Mouse (Mus musculus): Measurements from ENCODE around the gene Bach2. TPM values are rescaled to one million over a fixed set of nuclear protein-coding genes. Genes with fewer than 3 reads are reported as not detected.

Gene Bach2
- polyA plus RNA-seq, 1 experiment: 57.6 TPM

DNA sequence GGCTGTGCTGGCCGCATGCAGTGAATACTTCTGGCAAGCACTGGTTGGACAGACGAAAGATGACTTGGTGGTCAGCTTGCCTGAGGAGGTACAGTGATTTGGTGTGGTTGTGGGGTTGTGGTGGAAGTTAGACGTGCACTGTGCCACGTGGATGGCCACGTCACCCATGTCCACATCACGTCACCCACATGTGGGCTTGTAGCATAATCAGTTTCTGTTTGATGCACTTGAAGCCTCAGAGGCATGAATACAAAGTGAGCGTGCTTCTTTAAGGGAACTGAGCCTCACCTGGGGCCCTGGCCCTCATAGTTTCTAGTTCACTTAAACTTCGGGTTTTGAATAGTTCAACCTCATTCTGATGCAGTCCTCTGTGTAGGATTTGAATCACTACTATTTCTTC, 263.2 kb downstream of the Bach2 start:
- WGBS: 86% methylated on average over 8 of the region's 8 CpGs
- Histone ChIP-seq H3K27ac (ENCODE audit: control insufficient read depth, insufficient read depth, low read depth, low read length, poor library complexity) (no peak overlapping the region), H3K4me3 (replicated peaks; ENCODE audit: control insufficient read depth, low read depth, low read length) (no peak overlapping the region), H3K4me1 (ENCODE audit: control insufficient read depth, insufficient read depth, low read length) (no peaks in the 10 kb centered on the region)
- TF ChIP-seq POLR2A (IDR thresholded peaks at IDR 0.05; ENCODE audit: borderline replicate concordance, control insufficient read depth, low read depth, low read length): no peak

- Histone ChIP-seq H3K27ac (ENCODE audit: control insufficient read depth, insufficient read depth, low read depth, low read length, poor library complexity) (no peak overlapping the region), H3K4me1 (ENCODE audit: control insufficient read depth, insufficient read depth, low read length) (no peaks in the 10 kb centered on the region), H3K4me3 (replicated peaks; ENCODE audit: control insufficient read depth, low read depth, low read length) (no peak overlapping the region)
- TF ChIP-seq CTCF (IDR thresholded peaks at IDR 0.05; ENCODE audit: control insufficient read depth, insufficient read depth, low read length) (no peak), POLR2A (IDR thresholded peaks at IDR 0.05; ENCODE audit: borderline replicate concordance, control insufficient read depth, low read depth, low read length) (no peak)
- 77% methylated on average over 4 of the region's 4 CpGs for WGBS
These were observed 263.6 kb downstream of the Bach2 start for GRCm38 (mm10) chr4:32502181-32502580.

DNA sequence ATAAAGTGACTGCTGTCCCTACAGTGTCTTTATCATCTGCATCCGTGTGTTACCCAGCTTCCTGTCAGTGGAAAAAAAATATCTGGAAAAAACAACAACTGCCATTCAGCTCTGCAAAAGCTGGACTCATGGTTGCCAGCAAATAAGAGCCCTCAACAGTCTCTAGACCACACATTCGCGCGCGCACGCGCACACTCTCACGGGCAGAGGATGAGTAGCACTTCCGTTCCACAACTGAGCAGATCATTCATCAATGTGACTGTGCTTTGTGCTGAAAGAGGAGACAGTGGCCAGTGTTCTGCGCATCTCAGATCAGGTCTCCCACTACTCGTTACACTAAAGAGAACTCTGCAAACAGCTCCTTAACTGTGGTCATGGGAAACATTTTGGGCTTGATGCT, 265.6 kb downstream of the Bach2 start:
- no peak overlapping the region for H3K27ac ChIP-seq (ENCODE audit: control insufficient read depth, insufficient read depth, low read depth, low read length, poor library complexity)
- no peak overlapping the region for H3K4me3 ChIP-seq (replicated peaks; ENCODE audit: control insufficient read depth, low read depth, low read length)
- WGBS: 79% methylated on average over 11 of the region's 11 CpGs
- H3K4me1 ChIP-seq (ENCODE audit: control insufficient read depth, insufficient read depth, low read length): no peaks in the 10 kb centered on the region
- no peak for TF ChIP-seq POLR2A (IDR thresholded peaks at IDR 0.05; ENCODE audit: borderline replicate concordance, control insufficient read depth, low read depth, low read length)
- no peak for TF ChIP-seq CTCF (IDR thresholded peaks at IDR 0.05; ENCODE audit: control insufficient read depth, insufficient read depth, low read length)

DNA sequence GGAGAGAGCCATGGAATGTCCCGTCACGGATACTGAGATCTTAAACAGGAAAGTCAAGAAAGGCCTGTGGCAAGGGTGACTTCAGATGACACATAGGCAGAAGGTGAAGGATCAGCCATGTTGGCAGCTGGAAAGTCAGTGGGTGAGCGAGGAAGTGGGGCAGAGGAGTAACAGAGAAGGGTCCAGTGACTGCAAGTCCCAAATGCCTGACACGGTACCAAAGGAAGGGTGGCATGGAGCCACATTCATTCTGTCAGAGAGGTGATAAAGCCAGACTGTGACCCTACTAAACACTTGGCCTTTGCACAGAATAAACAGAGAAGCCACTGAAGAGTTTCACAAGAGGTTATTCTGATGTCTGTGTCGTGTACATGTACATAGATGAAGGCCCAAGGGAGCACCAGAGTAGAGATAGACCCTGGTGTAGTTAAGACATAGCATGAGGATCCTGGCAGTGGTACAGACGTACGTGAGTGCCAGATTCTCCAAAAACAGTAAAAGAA, 267.8 kb downstream of the Bach2 start:
- TF ChIP-seq CTCF (IDR thresholded peaks at IDR 0.05; ENCODE audit: control insufficient read depth, insufficient read depth, low read length) (no peak), POLR2A (IDR thresholded peaks at IDR 0.05; ENCODE audit: borderline replicate concordance, control insufficient read depth, low read depth, low read length) (no peak)
- Histone ChIP-seq H3K4me1 (ENCODE audit: control insufficient read depth, insufficient read depth, low read length) (no peaks in the 10 kb centered on the region; the same call in 1 of the 2 replicates), H3K27ac (ENCODE audit: control insufficient read depth, insufficient read depth, low read depth, low read length, poor library complexity) (no peak overlapping the region), H3K4me3 (replicated peaks; ENCODE audit: control insufficient read depth, low read depth, low read length) (no peak overlapping the region)
- 83% methylated on average over 7 of the region's 7 CpGs for WGBS

- WGBS: 75% methylated on average over 6 of the region's 6 CpGs
- TF ChIP-seq CTCF (IDR thresholded peaks at IDR 0.05; ENCODE audit: control insufficient read depth, insufficient read depth, low read length) (no peak), POLR2A (IDR thresholded peaks at IDR 0.05; ENCODE audit: borderline replicate concordance, control insufficient read depth, low read depth, low read length) (no peak)
- no peak overlapping the region for H3K4me3 ChIP-seq (replicated peaks; ENCODE audit: control insufficient read depth, low read depth, low read length)
- no peak overlapping the region for H3K27ac ChIP-seq (ENCODE audit: control insufficient read depth, insufficient read depth, low read depth, low read length, poor library complexity)
- no peaks in the 10 kb centered on the region; the same call in 1 of the 2 replicates for H3K4me1 ChIP-seq (ENCODE audit: control insufficient read depth, insufficient read depth, low read length)
These were observed 268.4 kb downstream of the Bach2 start for GRCm38 (mm10) chr4:32507041-32507440.

- 82% methylated on average over 2 of the region's 2 CpGs for WGBS
- TF ChIP-seq POLR2A (IDR thresholded peaks at IDR 0.05; ENCODE audit: borderline replicate concordance, control insufficient read depth, low read depth, low read length) (no peak), CTCF (IDR thresholded peaks at IDR 0.05; ENCODE audit: control insufficient read depth, insufficient read depth, low read length) (no peak)
- H3K4me1 ChIP-seq (ENCODE audit: control insufficient read depth, insufficient read depth, low read length): no peaks in the 10 kb centered on the region; the same call in 1 of the 2 replicates
- H3K27ac ChIP-seq (ENCODE audit: control insufficient read depth, insufficient read depth, low read depth, low read length, poor library complexity): no peak overlapping the region
- no peak overlapping the region for H3K4me3 ChIP-seq (replicated peaks; ENCODE audit: control insufficient read depth, low read depth, low read length)
These were observed 270.0 kb downstream of the Bach2 start for GRCm38 (mm10) chr4:32508572-32508971.

DNA sequence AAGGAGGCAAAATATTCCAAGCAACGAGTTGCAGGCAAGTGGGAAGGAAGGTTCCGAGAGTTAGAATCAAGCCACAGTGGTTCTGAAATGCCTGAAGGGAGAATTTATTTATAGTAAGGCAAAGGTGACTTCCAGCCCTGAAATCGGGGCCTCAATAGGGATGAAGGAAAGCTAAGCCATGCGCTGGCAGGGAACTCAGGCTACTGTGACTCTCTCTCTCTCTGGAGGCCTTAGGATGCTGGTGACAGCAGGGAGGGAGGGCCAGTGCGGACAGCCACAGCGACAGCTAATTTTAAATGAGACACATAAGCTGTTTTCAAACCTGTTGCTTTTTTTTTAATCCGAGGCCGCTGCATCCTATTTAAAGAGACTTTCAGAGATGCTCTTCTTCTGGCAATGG, 270.4 kb downstream of the Bach2 start:
- Histone ChIP-seq H3K27ac (ENCODE audit: control insufficient read depth, insufficient read depth, low read depth, low read length, poor library complexity) (no peak overlapping the region), H3K4me1 (ENCODE audit: control insufficient read depth, insufficient read depth, low read length) (no peaks in the 10 kb centered on the region; the same call in 1 of the 2 replicates)
- 88% methylated on average over 8 of the region's 8 CpGs for WGBS

GRCm38 (mm10) chr4:32509832-32510612, 271.4 kb downstream of the Bach2 start:
- Histone ChIP-seq H3K4me3 (replicated peaks; ENCODE audit: control insufficient read depth, low read depth, low read length) (no peak overlapping the region), H3K4me1 (ENCODE audit: control insufficient read depth, insufficient read depth, low read length) (no peaks in the 10 kb centered on the region; the same call in 1 of the 2 replicates), H3K27ac (ENCODE audit: control insufficient read depth, insufficient read depth, low read depth, low read length, poor library complexity) (no peak overlapping the region)
- TF ChIP-seq CTCF (IDR thresholded peaks at IDR 0.05; ENCODE audit: control insufficient read depth, insufficient read depth, low read length) (no peak), POLR2A (IDR thresholded peaks at IDR 0.05; ENCODE audit: borderline replicate concordance, control insufficient read depth, low read depth, low read length) (no peak)
- 80% methylated on average over 9 of the region's 9 CpGs for WGBS

More for the DNA sequence above, 270.4 kb downstream of the Bach2 start:
- no peak overlapping the region for H3K4me3 ChIP-seq (replicated peaks; ENCODE audit: control insufficient read depth, low read depth, low read length)
- TF ChIP-seq POLR2A (IDR thresholded peaks at IDR 0.05; ENCODE audit: borderline replicate concordance, control insufficient read depth, low read depth, low read length) (no peak), CTCF (IDR thresholded peaks at IDR 0.05; ENCODE audit: control insufficient read depth, insufficient read depth, low read length) (no peak)
